Mouse (Mus musculus): ENCODE measurements around the gene Nkx1-1. TPM values are rescaled to one million over a fixed set of nuclear protein-coding genes. Genes with fewer than 3 reads are reported as not detected.

The Nkx1-1 gene
- total RNA-seq, 2 experiments from 2014 or later: not detected

GRCm38 (mm10) chr5:33430511-33431172 is 3.1 kb downstream of the Nkx1-1 start:
- intact Hi-C loops (cut with DNase I): loop anchor here (10.0 kb wide), 1 partner anchor 1964 kb away; no protein-coding TSS in a partner anchor
- no peak for DNase-seq (ENCODE audit: low spot score in 2 of 2)

GRCm38 (mm10) chr5:33430106-33430505 is 3.7 kb downstream of the Nkx1-1 start:
- intact Hi-C loops (cut with DNase I): loop anchor here (10.0 kb wide), 1 partner anchor 1965 kb away; no protein-coding TSS in a partner anchor
- no peak for DNase-seq (ENCODE audit: low spot score in 2 of 2)

GRCm38 (mm10) chr5:33427461-33427860 is 6.3 kb downstream of the Nkx1-1 start:
- intact Hi-C loops (cut with DNase I): no loop called here
- DNase-seq (ENCODE audit: low spot score in 2 of 2): no peak

DNA sequence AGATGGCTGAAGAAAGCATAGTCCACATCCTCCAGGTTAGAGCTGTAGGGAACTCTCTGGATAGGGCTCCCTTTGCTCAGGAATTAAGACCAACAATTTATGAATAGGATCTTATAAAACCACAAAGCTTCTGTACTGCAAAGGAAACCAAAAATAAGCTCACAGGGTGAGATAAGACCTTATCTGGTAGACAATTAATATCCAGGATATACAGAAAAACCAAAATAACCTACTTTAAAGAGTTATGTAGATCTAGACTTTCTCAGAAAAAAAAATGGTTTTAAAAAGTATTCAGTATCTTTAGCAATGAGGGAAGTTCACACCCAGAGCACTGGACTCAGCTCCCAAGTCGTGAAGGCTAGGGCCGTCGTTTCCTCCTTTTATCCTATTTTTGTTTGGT is 13.5 kb downstream of the Nkx1-1 start:
- intact Hi-C loops (cut with DNase I): no loop called here
- DNase-seq (ENCODE audit: low spot score in 2 of 2): no peak

DNA sequence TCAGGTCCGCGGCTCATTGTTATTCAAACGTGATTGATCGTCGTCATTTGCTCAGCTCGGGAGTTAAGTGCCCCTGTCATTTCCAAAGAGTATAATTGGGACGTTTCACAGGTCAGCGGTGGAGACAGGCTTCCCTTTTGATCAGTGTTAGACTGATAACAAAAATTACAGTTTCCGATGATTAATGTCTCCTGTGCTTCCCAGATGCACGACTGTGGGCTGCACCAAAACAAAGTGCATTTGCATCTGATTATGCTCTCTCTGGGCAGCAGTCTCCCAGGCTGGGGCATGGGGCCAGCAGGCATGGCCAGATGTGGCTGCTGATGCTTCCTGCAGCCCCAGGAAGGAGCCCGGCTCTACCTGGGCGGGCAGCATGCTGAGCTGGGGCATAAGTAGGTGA is 33.0 kb downstream of the Nkx1-1 start:
- DNase-seq (ENCODE audit: low spot score in 2 of 2): no peak
- intact Hi-C loops (cut with DNase I): no loop called here

DNA sequence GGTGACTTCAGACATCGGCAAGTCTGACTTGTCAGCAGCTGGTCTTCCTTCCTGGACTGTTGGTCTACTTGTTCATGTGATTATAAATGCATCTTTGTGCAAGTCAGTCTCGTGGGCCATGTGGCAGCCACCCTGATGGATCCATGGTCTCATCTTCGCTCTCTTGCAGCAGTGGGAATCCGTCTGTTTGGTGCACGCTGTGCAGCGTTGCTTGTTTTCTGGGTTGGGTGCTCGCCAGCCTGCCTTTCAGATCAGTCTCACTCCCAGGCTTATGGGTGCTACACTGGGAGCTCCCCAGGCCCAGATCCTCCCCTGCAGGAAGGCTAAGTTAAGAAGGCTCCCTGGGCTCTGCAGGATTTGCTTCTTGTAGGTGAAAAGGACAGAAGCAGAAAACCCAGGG is 36.9 kb downstream of the Nkx1-1 start:
- DNase-seq (ENCODE audit: low spot score in 2 of 2): no peak
- intact Hi-C loops (cut with DNase I): loop anchor here (5.0 kb wide), 1 partner anchor 45 kb away; no protein-coding TSS in a partner anchor

DNA sequence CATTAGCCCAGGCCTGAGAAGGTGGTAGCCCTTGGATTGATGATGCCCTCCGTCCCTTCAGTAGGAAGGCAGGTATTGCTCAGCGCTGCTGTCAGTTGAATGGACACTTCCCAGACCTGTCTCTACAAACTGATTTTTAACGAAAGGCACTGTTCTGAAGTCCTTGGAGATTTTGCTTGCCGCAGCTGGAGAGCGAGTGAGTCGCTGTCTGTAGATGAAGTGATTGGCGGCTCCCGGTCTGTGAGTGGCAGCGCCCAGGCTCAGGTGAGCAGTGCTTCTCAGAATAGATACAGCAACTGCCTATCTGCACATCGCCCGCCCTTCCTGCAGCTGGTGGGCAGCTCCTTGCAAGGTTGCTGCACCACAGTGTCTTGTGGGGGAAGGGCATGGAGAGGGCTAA is 38.1 kb downstream of the Nkx1-1 start:
- no peak for DNase-seq (ENCODE audit: low spot score in 2 of 2)
- intact Hi-C loops (cut with DNase I): loop anchor here (5.0 kb wide), 1 partner anchor 47 kb away; no protein-coding TSS in a partner anchor

DNA sequence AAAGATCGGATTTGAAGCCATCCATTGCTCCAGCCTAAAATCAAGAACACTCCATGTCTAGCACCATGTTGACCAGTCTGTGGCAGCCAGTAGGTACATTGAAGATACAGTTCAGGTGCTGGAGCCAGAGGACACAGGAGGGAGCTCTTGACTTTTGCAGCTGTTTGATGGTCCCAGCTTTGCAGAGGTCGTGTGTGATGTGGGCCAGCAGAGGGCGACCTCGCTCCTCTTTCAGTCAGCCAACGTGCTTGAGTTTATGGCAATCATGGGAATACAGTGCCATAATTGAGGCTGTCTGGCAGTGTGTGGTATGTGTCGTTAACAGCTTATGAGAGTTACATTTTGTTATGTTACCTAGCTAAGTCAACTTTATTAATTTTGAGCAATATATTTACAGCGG is 40.0 kb downstream of the Nkx1-1 start:
- intact Hi-C loops (cut with DNase I): loop anchor here (2.0 kb wide), 2 partner anchors 103 to 195 kb away; no protein-coding TSS in a partner anchor
- peak; percentile 73 to 78 for DNase-seq (ENCODE audit: low spot score in 2 of 2)

GRCm38 (mm10) chr5:33387550-33387949 is 46.2 kb downstream of the Nkx1-1 start:
- DNase-seq (ENCODE audit: low spot score in 2 of 2): no peak
- intact Hi-C loops (cut with DNase I): no loop called here

Other genes with a start within 250 kb of the Nkx1-1 start
- under 1 TPM in 1 of 2 experiments, not detected in 1; 0.18 TPM for gene Spon2, start 215.5 kb downstream of the Nkx1-1 start, total RNA-seq (2021)
- 100 to 1,000 TPM; 298 to 335 TPM for gene Ctbp1, start 159.0 kb downstream of the Nkx1-1 start, total RNA-seq (2021)
- gene Maea, start 98.5 kb downstream of the Nkx1-1 start, total RNA-seq (2021): 10 to 100 TPM; 91.2 to 97.2 TPM
- 1 to 10 TPM; 5.6 to 7.2 TPM for gene Uvssa, start 55.4 kb downstream of the Nkx1-1 start, total RNA-seq (2021)
- 10 to 100 TPM; 24.6 to 28.6 TPM for gene Fam53a, start 195.7 kb upstream of the Nkx1-1 start, total RNA-seq (2021)
- gene Gm9903, start 195.9 kb upstream of the Nkx1-1 start, total RNA-seq (2021): 1 to 10 TPM in 1 of 2 experiments, under 1 TPM in 1; 0.64 to 1.7 TPM
- 10 to 100 TPM; 22.5 to 26.4 TPM for gene Slbp, start 218.6 kb upstream of the Nkx1-1 start, total RNA-seq (2021)
- gene Tacc3, start 224.2 kb upstream of the Nkx1-1 start, total RNA-seq (2021): 1 to 10 TPM; 6.0 to 6.1 TPM
- 10 to 100 TPM; 24.4 to 27.5 TPM for gene Tmem129, start 224.4 kb upstream of the Nkx1-1 start, total RNA-seq (2021)

All from left cerebral cortex, postnatal 36 days (tissue).